Mouse (Mus musculus): ENCODE results near the gene Usf1.

- TF ChIP-seq POLR2A (IDR thresholded peaks at IDR 0.05; ENCODE audit: borderline replicate concordance, low read depth, low read length) (no peak), CTCF (IDR thresholded peaks at IDR 0.05; ENCODE audit: low read depth, low read length) (no peak)
Measured at GRCm38 (mm10) chr1:171459791-171460190, 48.7 kb downstream of the Usf1 start.
